Mouse (Mus musculus) E14TG2a.4 (cell line): Measurements from ENCODE around the gene Col1a1.

Experiments used
- H3K27me3 ChIP-seq: 2 replicates; pipeline ENCODE4 v1.6.1; 2014; ENCODE audit warnings: low read length, control low read depth; ENCODE audit not compliant: insufficient read depth
- H3K36me3 ChIP-seq: 2 replicates; pipeline ENCODE4 v1.6.1; 2014; ENCODE audit warnings: low read length, control low read depth; ENCODE audit not compliant: insufficient read depth
- H3K4me1 ChIP-seq: replicated peaks from 2 replicates; pipeline ENCODE4 v1.6.1; 2014; ENCODE audit warnings: low read depth, low read length, control low read depth
- H3K4me3 ChIP-seq: replicated peaks from 2 replicates; pipeline ENCODE4 v1.5.1; 2014; ENCODE audit warnings: mild to moderate bottlenecking, low read length
- H3K9me3 ChIP-seq: 2 replicates; pipeline ENCODE4 v1.6.1; 2014; ENCODE audit warnings: low read length, control low read depth
- CTCF ChIP-seq: conservative IDR thresholded peaks from 2 replicates; pipeline ENCODE4 v1.5.1; 2014; ENCODE audit warnings: low read length
- NANOG ChIP-seq: IDR thresholded peaks from 2 replicates; pipeline ENCODE4 v1.6.1; 2014; ENCODE audit warnings: borderline replicate concordance, low read length, mixed read lengths
- POU5F1 ChIP-seq: IDR thresholded peaks from 2 replicates; pipeline ENCODE4 v1.6.1; 2014; ENCODE audit warnings: low read length, borderline replicate concordance

Col1a1 gene

GRCm38 (mm10) chr11:94991641-94992479, 55.8 kb downstream of the Col1a1 start:
- peaks cover 78% of the 10 kb centered on the region for H3K4me1 ChIP-seq
- no peaks in the 10 kb centered on the region for H3K9me3 ChIP-seq
- TF ChIP-seq POU5F1, result no peak
- TF ChIP-seq CTCF, result no peak
- no peak for TF ChIP-seq NANOG
- peak overlapping the region; percentile 86 for H3K4me3 ChIP-seq
- H3K27me3 ChIP-seq, result peaks cover 32% of the 10 kb centered on the region
- peaks cover 34% of the 10 kb centered on the region for H3K36me3 ChIP-seq

- Histone ChIP-seq H3K4me3 (peak overlapping the region; percentile 86), H3K27me3 (peaks cover 32% of the 10 kb centered on the region)
- TF ChIP-seq POU5F1 (no peak), NANOG (no peak), CTCF (no peak)
Observed at GRCm38 (mm10) chr11:94992480-94992753, 56.4 kb downstream of the Col1a1 start.

GRCm38 (mm10) chr11:94992754-94993606, 57.0 kb downstream of the Col1a1 start:
- peaks cover 32% of the 10 kb centered on the region for H3K27me3 ChIP-seq
- H3K4me3 ChIP-seq, result peak overlapping the region; percentile 86
- H3K4me1 ChIP-seq, result peaks cover 76% of the 10 kb centered on the region
- no peaks in the 10 kb centered on the region for H3K9me3 ChIP-seq
- TF ChIP-seq NANOG, result no peak
- TF ChIP-seq POU5F1, result no peak
- no peak for TF ChIP-seq CTCF
- peaks cover 45% of the 10 kb centered on the region for H3K36me3 ChIP-seq

More at GRCm38 (mm10) chr11:94992480-94992753, 56.4 kb downstream of the Col1a1 start:
- Histone ChIP-seq H3K36me3 (peaks cover 39% of the 10 kb centered on the region), H3K9me3 (no peaks in the 10 kb centered on the region), H3K4me1 (peaks cover 76% of the 10 kb centered on the region)

- Histone ChIP-seq H3K9me3 (no peaks in the 10 kb centered on the region), H3K36me3 (peaks cover 58% of the 10 kb centered on the region), H3K27me3 (peaks cover 32% of the 10 kb centered on the region), H3K4me1 (peaks cover 67% of the 10 kb centered on the region), H3K4me3 (peak overlapping the region; percentile 86; the same call in 1 of the 2 replicates)
- TF ChIP-seq NANOG (no peak), POU5F1 (no peak), CTCF (no peak)
Observed at GRCm38 (mm10) chr11:94994208-94994814, 58.3 kb downstream of the Col1a1 start.

GRCm38 (mm10) chr11:94994947-94995772, 59.1 kb downstream of the Col1a1 start:
- H3K9me3 ChIP-seq, result no peaks in the 10 kb centered on the region
- peaks cover 32% of the 10 kb centered on the region for H3K27me3 ChIP-seq
- H3K4me1 ChIP-seq, result peaks cover 64% of the 10 kb centered on the region
- TF ChIP-seq NANOG, result no peak
- TF ChIP-seq CTCF, result no peak
- no peak for TF ChIP-seq POU5F1
- peaks cover 67% of the 10 kb centered on the region for H3K36me3 ChIP-seq
- no peak overlapping the region for H3K4me3 ChIP-seq

- Histone ChIP-seq H3K9me3 (no peaks in the 10 kb centered on the region), H3K4me3 (no peak overlapping the region), H3K4me1 (peaks cover 68% of the 10 kb centered on the region), H3K27me3 (peaks cover 31% of the 10 kb centered on the region), H3K36me3 (peaks cover 76% of the 10 kb centered on the region)
- TF ChIP-seq NANOG, result no peak
- no peak for TF ChIP-seq POU5F1
- no peak for TF ChIP-seq CTCF
Observed at GRCm38 (mm10) chr11:94996101-94996500, 60.1 kb downstream of the Col1a1 start.

GRCm38 (mm10) chr11:94996984-94997383, 61.0 kb downstream of the Col1a1 start:
- Histone ChIP-seq H3K4me1 (peaks cover 71% of the 10 kb centered on the region), H3K36me3 (peaks cover 83% of the 10 kb centered on the region), H3K9me3 (no peaks in the 10 kb centered on the region), H3K27me3 (peaks cover 23% of the 10 kb centered on the region), H3K4me3 (no peak overlapping the region)
- TF ChIP-seq CTCF, result no peak
